Mouse (Mus musculus) kidney, adult 18-20 months (tissue): ENCODE results near the gene Atp6v0b.

Source experiments
- DNase-seq: peaks from one replicate; pipeline ENCODE4 v3.0.0; 2021

Gene Atp6v0b

DNA sequence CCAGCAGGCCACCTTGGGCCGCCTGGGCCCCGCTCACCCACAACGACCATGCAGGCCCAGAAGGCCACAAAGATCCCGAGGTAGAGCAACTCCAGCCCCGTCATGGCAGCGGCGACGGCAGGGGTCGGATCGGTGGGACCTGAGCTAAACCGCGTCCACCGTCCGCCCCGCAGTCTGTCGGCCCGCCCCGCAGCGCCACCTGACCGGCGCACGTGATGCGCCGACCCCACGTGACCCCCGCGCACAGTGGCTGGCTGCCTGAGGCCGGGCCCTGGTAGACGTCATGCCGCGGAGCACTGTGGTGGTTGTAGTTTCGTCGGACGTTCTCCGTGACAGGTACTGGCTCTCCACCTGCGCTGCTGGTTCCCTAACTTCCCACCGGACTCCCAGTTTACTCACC, at the start of gene Atp6v0b:
Atp6v0b (minus strand) TSS at position 201 of the 400 bp plus-strand sequence.
- DNase-seq = peak; percentile 96

DNA sequence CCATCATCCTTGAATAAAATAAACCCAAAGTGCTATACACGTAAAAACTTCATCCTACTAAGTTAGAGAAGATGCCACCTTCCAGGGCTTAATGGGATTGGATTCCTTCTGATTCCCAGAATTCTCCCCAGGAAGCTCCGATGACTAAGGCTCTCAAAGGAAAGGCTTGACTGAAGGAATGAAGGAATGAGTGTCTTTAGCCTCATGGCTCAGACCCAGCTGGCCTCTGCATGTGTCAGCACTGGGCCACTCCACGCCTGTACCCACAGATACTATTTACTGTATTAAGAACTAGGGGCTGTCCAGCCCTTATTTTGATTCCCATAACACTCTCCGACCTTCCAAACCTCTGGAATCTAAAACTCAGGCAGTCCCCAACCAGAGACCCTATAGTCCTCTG, 46.9 kb upstream of the Atp6v0b start:
- DNase-seq = no peak

DNA sequence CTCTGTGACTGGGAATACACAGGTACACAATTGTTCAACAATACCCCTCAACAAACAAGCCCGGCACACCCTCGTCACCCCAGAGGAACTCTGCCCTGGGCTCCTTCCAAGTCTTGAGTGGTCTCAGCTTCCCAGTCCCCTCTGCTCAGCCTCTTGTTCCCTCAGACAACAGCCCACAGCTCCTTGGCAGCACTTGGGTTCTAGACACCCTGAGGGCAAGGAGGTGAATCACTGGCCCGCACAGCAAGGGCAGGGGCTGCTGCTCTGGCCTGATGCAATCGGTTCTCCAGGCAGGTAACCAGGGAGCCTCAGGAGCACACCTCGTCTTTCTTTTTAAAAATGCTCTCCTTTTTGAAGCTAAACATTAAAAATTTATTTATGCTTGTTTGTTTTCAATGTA, 46.1 kb upstream of the Atp6v0b start:
- DNase-seq = no peak

DNA sequence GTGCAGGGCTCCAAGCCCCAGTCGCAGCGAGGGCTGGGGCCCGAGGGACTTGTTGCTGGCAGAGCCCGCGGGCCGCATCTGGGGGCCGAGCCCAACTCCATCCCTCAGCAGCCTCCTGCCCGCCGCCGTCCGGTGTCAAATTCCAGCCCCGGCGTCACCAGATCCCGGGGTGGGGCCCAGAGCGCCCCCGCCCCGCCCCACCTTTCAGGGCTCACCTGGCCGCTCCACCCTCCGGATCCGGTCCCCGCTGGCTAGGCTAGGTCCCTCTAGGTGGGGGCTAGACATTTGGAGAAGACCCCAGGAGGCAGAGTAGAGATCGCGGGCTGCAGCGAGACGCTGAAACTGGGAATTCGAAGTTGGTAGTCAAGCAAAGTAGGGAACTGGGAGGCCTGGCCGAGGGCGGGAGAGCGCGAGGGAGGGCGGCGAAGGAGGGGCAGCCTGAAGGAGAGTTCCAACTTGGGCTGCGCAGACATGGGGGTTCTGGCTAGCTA, 42.3 kb upstream of the Atp6v0b start, which contains the start of gene Artn:
Artn (minus strand) TSS at position 373 of the 491 bp plus-strand sequence.
- peak; percentile 75 for DNase-seq

DNA sequence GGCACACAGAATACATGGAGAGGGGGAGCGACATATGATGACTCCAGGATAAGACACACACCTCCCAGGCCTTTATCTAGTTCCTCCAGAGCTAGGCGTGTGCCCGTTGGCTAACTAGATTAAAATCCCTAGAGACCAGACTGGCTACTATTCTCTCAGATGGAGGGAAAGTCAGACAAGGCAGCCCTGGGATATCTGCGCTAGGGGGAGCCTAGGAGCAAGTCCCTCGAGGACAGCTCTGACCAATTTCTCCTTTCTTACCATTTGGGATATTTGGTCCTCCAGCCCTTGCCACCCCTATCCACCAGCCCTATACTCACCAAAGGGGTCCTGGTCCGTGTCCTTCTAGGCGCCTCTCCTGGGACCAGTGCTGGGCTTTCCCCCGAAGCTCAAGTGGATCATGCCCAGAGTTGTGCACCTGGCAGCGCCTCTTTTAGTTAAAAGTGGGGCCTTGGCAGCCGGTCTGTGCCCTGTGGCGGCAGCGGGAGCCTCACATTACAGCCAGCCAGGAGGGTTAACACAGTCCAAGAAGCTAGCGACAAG, 41.6 kb upstream of the Atp6v0b start:
- DNase-seq = peak; percentile 76

DNA sequence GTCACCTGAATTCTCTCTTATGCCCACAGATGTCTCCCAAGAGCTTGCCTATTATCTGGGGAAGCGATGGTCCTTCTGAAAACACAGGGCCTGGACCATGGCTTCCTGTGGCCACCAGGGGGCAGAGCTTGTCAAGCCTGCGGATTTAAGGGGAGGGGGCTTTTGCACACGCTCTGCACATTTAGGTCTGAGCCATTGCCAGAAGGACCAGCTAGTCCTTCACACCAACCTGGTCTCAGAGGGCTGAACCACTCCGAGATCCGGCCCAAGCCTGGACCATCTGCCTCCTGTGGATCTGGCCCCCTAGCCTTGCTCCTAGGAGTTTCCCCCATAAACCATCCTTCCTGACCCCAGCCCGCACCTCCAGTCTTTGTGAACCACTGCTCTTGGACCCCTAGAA, 41.1 kb upstream of the Atp6v0b start:
- peak; percentile 22 for DNase-seq

DNA sequence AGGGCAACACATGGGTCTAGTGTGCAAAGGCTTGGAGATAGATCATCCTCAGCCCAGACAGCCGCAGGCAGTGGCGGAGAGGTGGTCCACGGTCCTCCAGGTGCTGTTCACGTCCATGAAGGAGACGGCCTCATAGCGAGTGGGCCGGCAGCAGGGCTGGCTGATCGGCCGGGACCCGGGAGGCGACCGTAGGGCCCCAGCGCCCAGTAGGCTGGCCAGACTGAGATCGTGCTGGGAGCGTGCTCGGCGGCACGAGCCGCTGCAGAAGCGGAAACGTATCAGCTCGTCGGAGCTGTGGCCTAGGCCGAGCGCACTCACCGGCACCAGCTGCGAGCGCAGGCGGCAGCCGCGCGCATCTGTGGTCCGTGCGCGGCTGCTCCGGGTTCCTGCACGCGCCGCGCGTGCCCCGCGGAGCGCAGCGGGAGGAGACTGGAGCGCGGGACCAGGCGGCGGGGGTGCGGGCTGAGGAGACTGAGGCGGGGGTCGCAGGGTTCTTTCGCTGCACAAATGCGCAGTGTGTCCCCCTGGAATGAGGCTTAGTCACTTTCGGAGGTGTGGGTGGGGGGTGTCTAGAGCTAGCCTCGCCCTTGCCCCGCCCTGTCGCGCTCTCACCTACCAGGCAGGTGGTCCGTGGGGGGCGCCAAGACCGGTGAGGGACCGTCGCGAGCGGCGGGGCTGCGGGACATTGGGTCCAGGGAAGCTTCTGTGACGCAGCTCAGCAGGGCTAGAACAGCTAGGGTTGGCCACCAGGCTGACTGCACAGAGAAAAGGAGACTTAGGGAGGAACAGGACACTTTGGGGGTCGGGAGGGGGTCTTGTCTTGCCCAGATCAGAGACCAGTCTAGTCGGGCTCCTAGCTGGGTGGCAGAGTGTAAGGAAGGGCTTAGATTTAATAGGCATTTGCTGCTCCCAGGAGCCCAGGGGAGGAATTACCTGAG, 39.7 kb upstream of the Atp6v0b start:
- DNase-seq = peak; percentile 10

DNA sequence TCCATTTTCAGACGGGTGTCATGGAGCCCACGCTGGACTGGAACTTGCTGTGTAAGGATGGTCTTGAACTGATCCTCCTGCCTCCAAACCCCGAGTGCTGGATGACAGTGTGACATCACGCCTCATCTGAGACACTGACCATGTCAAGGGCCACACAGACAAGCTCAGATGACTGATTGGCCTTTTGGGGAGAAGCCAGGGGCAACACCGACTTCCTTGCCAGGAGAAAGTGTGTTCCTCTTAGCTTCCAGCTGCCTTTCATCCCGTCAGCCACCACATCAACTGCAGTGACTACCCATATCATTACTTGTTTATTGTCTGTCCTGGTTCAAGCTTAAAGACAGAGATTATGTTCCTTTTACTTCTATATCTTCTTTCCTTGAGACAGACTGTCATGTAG, 37.8 kb upstream of the Atp6v0b start:
- DNase-seq = no peak

DNA sequence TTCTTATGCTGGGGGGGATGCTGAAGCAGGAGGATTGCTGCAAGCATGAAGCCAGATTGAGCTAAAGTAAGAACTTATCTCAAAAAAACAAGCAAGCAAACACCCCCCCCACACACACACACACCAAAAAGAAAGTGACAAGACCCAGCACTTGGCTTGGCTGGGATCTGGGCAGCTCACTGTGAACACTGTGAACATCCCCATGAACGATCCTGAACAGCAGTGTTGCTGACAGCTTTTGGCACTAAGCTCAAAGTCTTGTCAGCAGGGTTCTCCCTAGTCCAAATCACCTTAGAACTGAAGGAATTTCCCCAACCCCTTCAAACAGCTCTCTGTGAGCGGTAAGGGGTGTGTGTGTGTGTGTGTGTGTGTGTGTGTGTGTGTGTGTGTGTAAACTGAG, 36.3 kb upstream of the Atp6v0b start:
- DNase-seq = no peak

DNA sequence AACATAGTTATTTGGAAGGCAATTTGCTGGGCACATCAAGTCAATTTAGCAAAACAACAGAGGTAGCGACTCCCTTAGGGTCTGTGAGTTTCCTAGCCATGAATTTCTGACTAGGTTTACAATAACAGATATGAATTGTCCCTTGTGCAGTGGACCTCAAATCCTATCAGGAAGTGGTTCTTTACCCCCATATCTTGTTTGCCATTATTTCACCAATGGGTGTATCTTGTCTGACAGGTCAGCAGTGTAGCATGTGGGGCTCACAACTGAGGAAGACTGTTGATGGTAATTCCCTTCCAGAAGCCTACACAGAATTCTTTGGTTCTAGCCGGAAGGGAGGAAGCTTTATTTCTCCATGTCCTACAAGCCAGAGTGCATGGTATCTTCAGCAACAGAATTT, 34.2 kb upstream of the Atp6v0b start:
- DNase-seq = no peak

DNA sequence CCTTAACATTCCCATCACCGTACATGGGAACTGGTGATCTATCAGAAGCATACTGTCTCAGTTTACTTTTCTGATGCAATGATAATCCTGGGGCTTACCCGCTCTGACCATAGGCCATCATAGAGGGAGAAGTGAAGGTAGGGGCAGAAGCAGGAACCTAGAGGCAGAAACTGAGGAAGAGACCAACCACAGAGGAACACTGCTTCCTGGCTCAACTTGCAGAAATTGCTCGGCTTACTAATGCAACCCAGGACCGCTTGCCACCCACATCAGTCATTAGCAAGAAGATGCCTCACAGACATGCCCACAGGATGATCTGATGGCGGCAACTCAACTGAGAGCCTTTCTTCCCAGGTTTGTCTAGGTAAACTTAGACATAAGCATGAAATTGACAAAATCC, 31.6 kb upstream of the Atp6v0b start:
- no peak for DNase-seq

DNA sequence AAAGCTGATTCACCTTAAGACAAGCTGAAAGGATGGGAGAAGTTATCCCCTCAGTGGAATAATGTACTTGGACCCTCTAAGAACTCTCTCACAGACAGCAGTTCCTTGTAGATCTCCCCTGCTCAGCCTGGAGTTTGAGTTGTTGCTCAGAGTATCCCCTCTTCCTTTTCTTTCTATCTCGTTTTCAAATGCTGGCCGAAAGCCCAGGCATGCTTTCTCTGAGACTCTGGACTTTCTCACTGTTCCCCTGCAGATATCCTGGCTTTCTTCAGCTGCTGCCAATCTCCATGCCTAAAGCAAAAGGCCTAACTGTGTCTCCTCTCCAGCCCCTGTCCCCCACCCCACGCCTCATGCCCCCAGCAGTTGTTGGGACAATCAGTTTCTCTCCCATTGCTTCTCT, 31.1 kb upstream of the Atp6v0b start:
- peak; percentile 38 for DNase-seq

DNA sequence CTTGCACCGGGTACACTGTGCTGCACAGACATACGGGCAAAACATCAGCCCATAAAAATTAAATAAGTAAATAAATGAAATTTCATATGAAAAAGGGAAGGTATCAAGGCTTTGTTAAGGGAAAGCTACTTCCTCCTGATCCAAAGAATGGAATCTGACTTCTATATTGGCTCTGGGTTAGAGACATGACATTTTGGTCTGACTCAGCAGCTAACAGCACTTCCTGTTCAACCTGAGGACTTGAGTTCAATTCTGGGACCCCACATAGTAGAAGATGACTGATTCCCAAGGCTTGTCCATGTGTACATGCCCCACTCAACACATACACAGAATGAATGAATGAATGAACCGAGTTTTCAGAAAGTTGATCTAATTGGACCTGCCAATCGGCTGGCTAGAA, 30.7 kb upstream of the Atp6v0b start:
- DNase-seq = no peak

DNA sequence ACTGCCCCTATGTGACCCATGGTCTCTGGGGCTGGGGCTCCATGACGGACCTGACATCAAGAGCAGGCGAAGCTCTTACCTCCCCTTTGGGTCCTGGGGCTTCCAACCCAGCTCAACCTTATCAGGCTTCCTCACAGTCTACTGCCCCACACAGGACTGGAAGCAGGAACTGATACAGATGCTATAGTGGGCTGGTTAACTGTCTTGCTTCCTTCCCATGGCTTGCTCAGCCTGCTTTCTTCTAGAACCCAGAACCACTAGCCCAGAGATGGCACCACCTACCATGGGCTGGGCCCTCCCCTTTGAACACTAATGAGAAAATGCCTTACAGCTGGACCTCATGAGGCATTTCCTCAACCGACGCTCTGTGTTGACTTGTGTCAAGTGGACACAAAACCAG, 30.3 kb upstream of the Atp6v0b start:
- DNase-seq = no peak

DNA sequence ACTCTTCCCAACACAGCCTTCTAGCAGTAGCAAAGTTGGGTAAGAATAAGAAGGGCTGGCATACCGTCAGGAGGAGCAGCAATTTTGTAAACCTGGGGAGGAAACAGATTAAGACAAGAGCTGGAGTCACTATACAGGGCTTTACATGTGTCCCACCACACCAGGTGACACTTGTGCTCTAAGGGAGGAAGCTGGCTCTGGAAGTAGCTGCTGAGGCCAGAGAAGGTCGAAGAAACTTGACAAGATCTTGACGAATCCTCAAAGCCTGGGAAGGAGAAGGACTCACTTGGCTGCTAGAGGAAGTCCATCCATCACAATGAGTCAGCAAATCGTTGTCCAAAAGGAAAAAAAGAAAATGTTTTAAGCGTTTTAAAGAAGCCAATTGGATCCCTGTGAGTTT, 29.3 kb upstream of the Atp6v0b start:
- no peak for DNase-seq

DNA sequence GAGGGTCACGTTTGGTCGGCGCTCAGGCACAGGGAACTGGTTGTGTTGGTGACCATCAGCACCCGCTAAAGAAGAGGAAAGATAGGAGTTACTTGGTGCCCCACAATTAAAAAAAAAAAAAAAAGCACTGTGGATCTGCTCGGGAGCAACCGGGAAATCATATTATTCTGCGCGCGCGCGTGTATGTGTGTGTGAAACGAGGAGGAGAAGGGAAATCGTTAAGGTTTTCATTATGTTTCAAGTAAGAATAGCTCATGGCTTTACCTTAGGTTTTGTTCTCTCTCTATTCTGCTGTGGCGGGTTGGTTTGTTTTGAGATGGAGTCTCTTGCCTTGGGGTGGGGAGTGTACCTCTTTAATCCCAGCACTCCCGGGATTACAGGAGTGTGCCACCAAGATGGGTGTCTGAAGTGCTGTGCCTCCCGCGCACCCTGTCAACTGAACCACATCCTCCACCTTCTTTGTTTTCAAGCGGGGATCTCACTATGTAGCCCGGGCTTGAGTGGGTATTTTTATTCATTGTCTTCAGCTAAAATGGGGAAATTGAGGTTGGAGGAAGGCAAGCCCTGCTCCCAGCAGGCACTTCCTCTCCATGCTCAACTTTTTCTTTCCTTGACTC, 28.5 kb upstream of the Atp6v0b start:
- no peak for DNase-seq

DNA sequence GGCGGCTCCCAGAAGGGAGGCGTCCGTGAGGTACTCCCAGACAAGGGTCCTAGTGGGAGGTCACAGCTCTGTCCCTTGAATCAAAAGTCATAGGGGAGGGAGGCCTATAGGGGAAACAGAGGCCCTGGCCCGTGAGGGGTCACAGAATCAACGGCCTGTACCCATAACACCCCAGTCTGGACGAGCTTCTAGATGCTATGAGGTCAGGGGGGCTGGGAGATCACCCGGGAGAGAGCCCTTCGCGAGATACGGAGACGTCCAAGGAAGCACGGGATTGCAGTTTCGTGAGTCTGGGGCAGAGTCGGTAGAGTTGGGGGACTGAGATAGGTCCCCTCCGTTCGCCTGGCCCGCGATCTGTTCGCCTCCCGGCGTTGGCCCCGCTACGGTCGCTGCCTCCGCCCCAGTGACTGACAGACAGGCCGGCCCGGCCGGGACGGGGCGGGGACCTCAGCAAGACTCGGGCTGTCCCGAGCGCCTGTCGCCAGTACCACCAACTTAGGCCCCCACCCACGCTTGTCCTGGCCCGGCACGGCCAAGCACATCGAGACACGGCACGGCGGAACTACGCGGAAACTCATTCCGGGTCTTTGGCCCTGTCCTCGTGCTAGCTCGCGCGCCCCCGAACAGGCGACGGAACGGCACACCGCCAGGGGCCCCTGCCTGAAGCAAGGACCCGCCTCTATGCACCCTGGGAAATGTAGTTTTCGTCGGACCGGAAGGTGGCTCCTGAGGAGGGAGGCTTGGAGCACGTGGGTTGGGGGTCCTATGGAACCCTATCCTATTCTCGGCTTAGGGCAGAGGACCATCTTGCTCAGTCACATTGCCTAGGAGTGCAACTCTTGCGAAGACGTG, 27.7 kb upstream of the Atp6v0b start, which contains the start of gene Ipo13:
Ipo13 (minus strand) TSS at position 409 of the 852 bp plus-strand sequence.
- DNase-seq = peak; percentile 97

DNA sequence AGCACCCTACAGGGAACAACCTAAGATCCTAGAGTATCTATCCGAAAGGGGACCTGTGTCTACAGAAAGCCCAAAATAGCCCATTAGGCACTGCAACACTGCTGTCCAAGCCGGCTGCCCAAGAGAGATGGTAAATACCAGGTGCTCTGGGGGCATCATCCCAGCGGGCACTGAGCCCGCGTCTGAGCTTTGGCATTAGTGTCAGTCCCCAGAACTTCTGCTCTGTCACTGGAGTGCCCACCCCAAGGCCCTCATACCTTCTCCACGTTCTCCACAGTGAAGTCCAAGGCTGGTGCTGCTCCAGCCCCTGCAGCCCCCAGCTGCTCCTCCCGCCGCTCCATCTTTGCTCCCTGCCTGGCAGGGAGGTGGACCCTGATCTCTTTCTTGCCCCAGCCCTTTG, 26.9 kb upstream of the Atp6v0b start:
- DNase-seq = no peak

DNA sequence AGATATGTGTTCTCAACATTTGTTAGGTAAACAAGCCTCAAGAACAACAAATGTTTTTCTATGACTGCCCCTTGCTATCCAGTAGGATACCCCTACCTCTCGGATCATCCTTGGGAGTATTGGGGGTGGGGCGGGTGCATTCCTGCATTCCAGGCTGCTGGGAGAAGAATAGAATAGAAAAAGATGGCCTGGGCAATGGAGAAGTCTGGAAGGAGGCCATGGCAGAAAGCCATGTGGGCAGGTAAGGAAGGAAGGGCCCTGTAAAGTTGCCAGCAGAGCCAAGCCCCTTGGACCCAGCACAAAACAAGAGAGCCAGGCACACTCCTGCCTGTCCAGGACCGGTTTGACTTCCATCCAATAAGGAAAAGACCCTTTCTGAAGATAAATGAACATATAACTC, 26.3 kb upstream of the Atp6v0b start:
- peak; percentile 77 for DNase-seq

DNA sequence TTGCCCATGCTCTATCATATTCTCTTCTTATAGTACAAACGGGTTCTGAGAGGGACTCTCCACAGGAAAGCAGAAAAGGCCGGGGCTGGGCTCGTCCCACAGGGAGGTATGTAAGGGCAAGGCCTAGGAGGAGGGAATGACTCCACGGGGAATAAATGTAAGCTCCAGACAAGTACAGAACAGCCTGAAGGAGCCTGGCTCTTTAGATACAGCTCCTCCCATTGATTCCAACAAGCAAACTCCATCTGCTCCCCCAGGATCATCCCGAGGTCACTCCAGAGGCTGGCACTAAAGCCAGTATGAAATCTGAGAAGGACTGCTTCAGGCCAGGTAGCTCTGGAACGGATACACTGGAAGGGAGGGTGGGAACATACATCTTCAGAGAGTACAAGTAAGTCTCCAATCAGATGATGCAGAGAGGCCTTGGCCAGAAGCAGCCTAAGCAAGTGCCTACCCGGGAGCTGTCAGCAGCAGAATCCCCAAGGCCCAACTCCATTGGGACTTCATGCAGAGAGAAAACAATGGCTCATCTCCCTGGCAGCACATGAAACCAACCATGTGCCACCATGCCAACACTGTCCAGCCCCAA, 25.6 kb upstream of the Atp6v0b start:
- DNase-seq = no peak

DNA sequence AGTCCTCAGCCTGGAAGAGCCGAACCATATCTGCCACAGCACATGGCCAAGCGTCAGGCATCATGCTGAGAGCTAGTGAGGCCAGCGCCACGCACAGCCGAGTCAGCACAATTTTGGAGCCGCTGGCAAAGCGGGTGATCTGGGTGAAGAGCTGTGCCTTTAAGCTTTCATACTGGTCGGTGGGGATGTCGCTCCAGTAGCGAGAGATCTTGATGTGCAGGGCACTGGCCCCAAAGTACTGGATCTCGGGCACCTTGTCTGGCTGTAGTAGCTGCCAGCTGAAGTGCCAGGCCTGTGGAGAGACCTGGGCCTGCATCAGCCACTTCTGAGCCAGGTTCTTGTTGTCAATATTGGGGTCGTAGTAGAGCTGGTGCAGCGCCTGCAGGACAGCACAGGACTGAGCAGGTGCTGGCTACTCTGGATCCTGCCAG, 25.0 kb upstream of the Atp6v0b start:
- no peak for DNase-seq

DNA sequence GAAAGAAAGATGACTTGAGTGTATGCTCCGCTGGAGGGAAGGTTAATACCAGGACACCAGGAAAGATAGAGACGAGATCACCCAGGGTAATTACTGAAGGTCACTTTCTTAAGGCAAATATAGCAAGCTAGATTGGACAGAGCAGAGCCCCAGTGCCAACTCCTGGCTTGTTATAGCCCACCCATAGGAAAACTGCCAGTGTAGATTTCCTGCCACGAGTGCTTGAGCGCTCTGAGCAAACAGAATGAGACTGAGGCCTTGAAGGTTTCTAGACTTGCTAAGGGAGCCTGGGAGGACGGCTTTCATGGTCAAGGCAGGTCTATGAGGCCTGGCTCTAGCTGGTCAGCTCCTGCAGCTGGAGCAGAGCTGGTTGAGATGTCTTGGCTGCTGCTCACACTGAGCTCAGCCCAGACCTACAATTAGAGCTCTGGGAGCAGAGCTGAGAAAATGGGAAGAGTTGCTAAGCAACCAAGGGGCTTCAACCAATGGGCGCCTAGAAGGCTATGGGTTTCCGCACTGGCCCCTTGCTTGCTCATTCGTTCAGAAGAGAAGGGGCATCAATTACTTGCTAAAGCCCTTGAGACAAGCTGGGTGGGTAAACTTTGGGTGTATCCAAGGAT, 21.8 kb upstream of the Atp6v0b start:
- DNase-seq = no peak
